Mouse (Mus musculus) adrenal gland, postnatal 25 days (tissue): Measurements from ENCODE around the gene Armcx2. TPM values are rescaled to one million over a fixed set of nuclear protein-coding genes. Genes with fewer than 3 reads are reported as not detected.
"Not testable (repeated sequence)": the region's sequence is repeated elsewhere in the genome, so short reads cannot be mapped to it uniquely, and the experiment has no call there.

Experiments used
- DNase-seq: peaks from one replicate; pipeline ENCODE4 v3.0.0; 2021; ENCODE audit warnings: mixed read lengths
- long read RNA-seq: library from polyadenylated mRNA; stranded (forward); transcript quantifications from one replicate; pipeline ENCODE4 v2.0.0, GENCODE M21; 2021
- microRNA-seq, 2 experiments: library from miRNA; unstranded; fragments of <30 nt; microRNA quantifications; one replicate each; pipeline ENCODE4 v1.2.0; 2021
- total RNA-seq: library from RNA; stranded (reverse); gene quantifications from 2 replicates; pipeline ENCODE4 v1.2.3, GENCODE M21; 2021

Armcx2 gene
- total RNA-seq: 36.3 and 44.4 TPM in 2 replicates
- long read RNA-seq, transcript Armcx2-202 (6 exons, 3,666 nt): major isoform, 5 of 24 reads
- long read RNA-seq, partial matches to known transcripts: 2 of 24 reads
- long read RNA-seq, other reads (novel, unspliced or antisense): 17 of 24 reads

GRCm38 (mm10) chrX:134808755-134809224 is at the start of gene Armcx2:
Armcx2 (minus strand) TSS chrX:134809221.
- DNase-seq: peak; percentile 26

GRCm38 (mm10) chrX:134849662-134850061 is 40.6 kb upstream of the Armcx2 start:
- DNase-seq: no peak

- DNase-seq: no peak
Measured at GRCm38 (mm10) chrX:134844424-134844823, 35.4 kb upstream of the Armcx2 start.

GRCm38 (mm10) chrX:134830508-134830907 is 21.5 kb upstream of the Armcx2 start:
- DNase-seq: no peak

- DNase-seq: peak; percentile 9
Measured at GRCm38 (mm10) chrX:134807833-134808754, 927 bp downstream of the Armcx2 start.

GRCm38 (mm10) chrX:134787728-134788127 is 21.3 kb downstream of the Armcx2 start:
- no peak for DNase-seq

GRCm38 (mm10) chrX:134763428-134764198 is 45.4 kb downstream of the Armcx2 start:
- DNase-seq: not testable (repeated sequence)

GRCm38 (mm10) chrX:134757293-134757995 is 51.6 kb downstream of the Armcx2 start:
- DNase-seq: no peak

GRCm38 (mm10) chrX:134756434-134757292 is 52.4 kb downstream of the Armcx2 start, which contains the start of gene Armcx3:
Armcx3 (plus strand) TSS chrX:134756595.
- peak; percentile 55 for DNase-seq

Small RNA genes within 50 kb of the gene (microRNA-seq; reads per million reads assigned to microRNA genes)
- gene Mir7093: 0.34 to 0.71 reads per million in 2 experiments

Other genes with a start within 250 kb of the Armcx2 start
- 0.67 and 0.82 TPM in 2 replicates for gene Btk, start 225.7 kb downstream of the Armcx2 start, total RNA-seq
- 276 and 305 TPM in 2 replicates for gene Rpl36a, start 223.6 kb downstream of the Armcx2 start, total RNA-seq
- 8.4 and 9.0 TPM in 2 replicates for gene Gla, start 208.1 kb downstream of the Armcx2 start, total RNA-seq
- 90.6 and 98.0 TPM in 2 replicates for gene Hnrnph2, start 208.0 kb downstream of the Armcx2 start, total RNA-seq
- 9.7 and 14.6 TPM in 2 replicates for gene Armcx4, start 122.7 kb downstream of the Armcx2 start, total RNA-seq
- gene Armcx1, start 91.3 kb downstream of the Armcx2 start, total RNA-seq: 20.7 and 24.1 TPM in 2 replicates
- gene Armcx6, start 57.8 kb downstream of the Armcx2 start, total RNA-seq: 6.3 and 14.3 TPM in 2 replicates
- gene Armcx3, start 52.6 kb downstream of the Armcx2 start, total RNA-seq: 36.3 and 45.9 TPM in 2 replicates
- not detected in 2 replicates for gene Nxf2, start 155.5 kb upstream of the Armcx2 start, total RNA-seq
- gene Zmat1, start 200.0 kb upstream of the Armcx2 start, total RNA-seq: 13.8 and 14.5 TPM in 2 replicates